Mouse (Mus musculus): ENCODE results near the gene Rpf2. TPM values are rescaled to one million over a fixed set of nuclear protein-coding genes. Genes with fewer than 3 reads are reported as not detected.

Gene Rpf2
- polyA plus RNA-seq, 1 experiment: 54.0 TPM

GRCm38 (mm10) chr10:40258976-40259375 lies 12.1 kb upstream of the Rpf2 start:
- no peak overlapping the region for H3K4me3 ChIP-seq (replicated peaks; ENCODE audit: control insufficient read depth, low read depth, low read length)
- WGBS: under 1% methylated on average over 5 of the region's 5 CpGs

GRCm38 (mm10) chr10:40258401-40258966 lies 11.6 kb upstream of the Rpf2 start:
- Histone ChIP-seq H3K4me1 (ENCODE audit: control insufficient read depth, insufficient read depth, low read length) (peaks cover 3% of the 10 kb centered on the region; the same call in 1 of the 2 replicates), H3K27ac (ENCODE audit: control insufficient read depth, insufficient read depth, low read depth, low read length, poor library complexity) (peak overlapping the region; percentile 72; the same call in 1 of the 2 replicates), H3K4me3 (replicated peaks; ENCODE audit: control insufficient read depth, low read depth, low read length) (peak overlapping the region; percentile 37)
- TF ChIP-seq POLR2A (IDR thresholded peaks at IDR 0.05; ENCODE audit: borderline replicate concordance, control insufficient read depth, low read depth, low read length) (peak; percentile 61), CTCF (IDR thresholded peaks at IDR 0.05; ENCODE audit: control insufficient read depth, insufficient read depth, low read length) (0 out of 2 replicates have a peak, but pooled peaks have one; percentile 33)
- WGBS: 0% methylated on average over 12 of the region's 12 CpGs

More at GRCm38 (mm10) chr10:40258976-40259375, 12.1 kb upstream of the Rpf2 start:
- peaks cover 3% of the 10 kb centered on the region; the same call in 1 of the 2 replicates for H3K4me1 ChIP-seq (ENCODE audit: control insufficient read depth, insufficient read depth, low read length)
- no peak for TF ChIP-seq CTCF (IDR thresholded peaks at IDR 0.05; ENCODE audit: control insufficient read depth, insufficient read depth, low read length)
- TF ChIP-seq POLR2A (IDR thresholded peaks at IDR 0.05; ENCODE audit: borderline replicate concordance, control insufficient read depth, low read depth, low read length): no peak
- H3K27ac ChIP-seq (ENCODE audit: control insufficient read depth, insufficient read depth, low read depth, low read length, poor library complexity): no peak overlapping the region; the same call in 1 of the 2 replicates

- 1% methylated on average over 43 of the region's 43 CpGs for WGBS
- H3K4me1 ChIP-seq (ENCODE audit: control insufficient read depth, insufficient read depth, low read length): peaks cover 3% of the 10 kb centered on the region; the same call in 1 of the 2 replicates
- TF ChIP-seq CTCF (IDR thresholded peaks at IDR 0.05; ENCODE audit: control insufficient read depth, insufficient read depth, low read length) (no peak), POLR2A (IDR thresholded peaks at IDR 0.05; ENCODE audit: borderline replicate concordance, control insufficient read depth, low read depth, low read length) (peak; percentile 90)
- H3K4me3 ChIP-seq (replicated peaks; ENCODE audit: control insufficient read depth, low read depth, low read length): peak within 1 kb of the TSS; percentile 76
- peak within 1 kb of the TSS; percentile 72 for H3K27ac ChIP-seq (ENCODE audit: control insufficient read depth, insufficient read depth, low read depth, low read length, poor library complexity)
Observed at GRCm38 (mm10) chr10:40257414-40258255, 10.8 kb upstream of the Rpf2 start, which contains the start of gene Gtf3c6. TSS of gene Gtf3c6 (minus strand) at chr10:40258108.

- Histone ChIP-seq H3K4me1 (ENCODE audit: control insufficient read depth, insufficient read depth, low read length) (peaks cover 3% of the 10 kb centered on the region; the same call in 1 of the 2 replicates), H3K27ac (ENCODE audit: control insufficient read depth, insufficient read depth, low read depth, low read length, poor library complexity) (no peak overlapping the region), H3K4me3 (replicated peaks; ENCODE audit: control insufficient read depth, low read depth, low read length) (peak overlapping the region; percentile 47)
- 3% methylated on average over 5 of the region's 5 CpGs for WGBS
- TF ChIP-seq CTCF (IDR thresholded peaks at IDR 0.05; ENCODE audit: control insufficient read depth, insufficient read depth, low read length) (no peak), POLR2A (IDR thresholded peaks at IDR 0.05; ENCODE audit: borderline replicate concordance, control insufficient read depth, low read depth, low read length) (no peak)
Observed at GRCm38 (mm10) chr10:40256716-40257115, 9.9 kb upstream of the Rpf2 start.

GRCm38 (mm10) chr10:40250969-40251368 lies 4.1 kb upstream of the Rpf2 start:
- Histone ChIP-seq H3K27ac (ENCODE audit: control insufficient read depth, insufficient read depth, low read depth, low read length, poor library complexity) (no peak overlapping the region), H3K4me3 (replicated peaks; ENCODE audit: control insufficient read depth, low read depth, low read length) (no peak overlapping the region), H3K4me1 (ENCODE audit: control insufficient read depth, insufficient read depth, low read length) (peaks cover 3% of the 10 kb centered on the region; the same call in 1 of the 2 replicates)
- no peak for TF ChIP-seq POLR2A (IDR thresholded peaks at IDR 0.05; ENCODE audit: borderline replicate concordance, control insufficient read depth, low read depth, low read length)
- TF ChIP-seq CTCF (IDR thresholded peaks at IDR 0.05; ENCODE audit: control insufficient read depth, insufficient read depth, low read length): no peak
- WGBS: 57% methylated on average over 6 of the region's 6 CpGs

- 84% methylated on average over 9 of the region's 9 CpGs for WGBS
Observed at GRCm38 (mm10) chr10:40249625-40250024, 2.8 kb upstream of the Rpf2 start.

GRCm38 (mm10) chr10:40247166-40247716 lies 405 bp upstream of the Rpf2 start:
- Histone ChIP-seq H3K27ac (ENCODE audit: control insufficient read depth, insufficient read depth, low read depth, low read length, poor library complexity) (no peak overlapping the region), H3K4me1 (ENCODE audit: control insufficient read depth, insufficient read depth, low read length) (peaks cover 3% of the 10 kb centered on the region; the same call in 1 of the 2 replicates), H3K4me3 (replicated peaks; ENCODE audit: control insufficient read depth, low read depth, low read length) (peak overlapping the region; percentile 78)
- WGBS: 27% methylated on average over 11 of the region's 11 CpGs
- TF ChIP-seq POLR2A (IDR thresholded peaks at IDR 0.05; ENCODE audit: borderline replicate concordance, control insufficient read depth, low read depth, low read length) (no peak), CTCF (IDR thresholded peaks at IDR 0.05; ENCODE audit: control insufficient read depth, insufficient read depth, low read length) (no peak)

More at GRCm38 (mm10) chr10:40249625-40250024, 2.8 kb upstream of the Rpf2 start:
- no peak for TF ChIP-seq CTCF (IDR thresholded peaks at IDR 0.05; ENCODE audit: control insufficient read depth, insufficient read depth, low read length)
- TF ChIP-seq POLR2A (IDR thresholded peaks at IDR 0.05; ENCODE audit: borderline replicate concordance, control insufficient read depth, low read depth, low read length): no peak
- H3K4me1 ChIP-seq (ENCODE audit: control insufficient read depth, insufficient read depth, low read length): peaks cover 3% of the 10 kb centered on the region; the same call in 1 of the 2 replicates
- no peak overlapping the region for H3K4me3 ChIP-seq (replicated peaks; ENCODE audit: control insufficient read depth, low read depth, low read length)
- H3K27ac ChIP-seq (ENCODE audit: control insufficient read depth, insufficient read depth, low read depth, low read length, poor library complexity): no peak overlapping the region

- TF ChIP-seq POLR2A (IDR thresholded peaks at IDR 0.05; ENCODE audit: borderline replicate concordance, control insufficient read depth, low read depth, low read length): no peak
- TF ChIP-seq CTCF (IDR thresholded peaks at IDR 0.05; ENCODE audit: control insufficient read depth, insufficient read depth, low read length): no peak
- no peaks in the 10 kb centered on the region for H3K4me1 ChIP-seq (ENCODE audit: control insufficient read depth, insufficient read depth, low read length)
- 84% methylated on average over 5 of the region's 5 CpGs for WGBS
- H3K4me3 ChIP-seq (replicated peaks; ENCODE audit: control insufficient read depth, low read depth, low read length): no peak overlapping the region
- H3K27ac ChIP-seq (ENCODE audit: control insufficient read depth, insufficient read depth, low read depth, low read length, poor library complexity): no peak overlapping the region
Observed at GRCm38 (mm10) chr10:40237826-40238225, 9.0 kb downstream of the Rpf2 start.
